ENCODE assay signal across 15 mouse cellular contexts in the genomic region with DNA sequence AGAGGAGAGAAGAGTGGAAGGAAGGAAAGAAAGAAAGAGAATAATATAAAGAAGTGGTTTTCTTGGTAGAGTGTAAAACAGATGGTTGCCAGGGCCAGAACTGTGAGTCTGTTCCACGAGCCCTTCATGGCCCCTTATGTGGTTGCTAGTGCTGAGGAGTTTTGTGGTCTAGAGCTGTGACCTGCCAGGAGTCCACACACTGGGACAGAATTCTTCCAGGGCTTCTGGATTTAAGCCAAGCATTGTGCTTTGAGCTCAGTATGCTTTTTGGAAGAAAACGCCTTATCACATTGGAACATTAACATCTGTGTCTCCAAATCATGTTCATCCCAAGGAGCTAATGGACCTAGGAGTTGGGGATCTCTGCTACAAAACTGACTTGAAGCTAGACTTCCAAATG.
DNase-seq lines count a peak whose midpoint lies in the region; ATAC-seq and TF ChIP-seq lines count a peak whose summit lies in the region.
"Had no signal": no experiment of that assay in that cellular context is flagged by ENCODE, and none has a peak within 500 bp of the region (broad histone marks: within the 10 kb centered on the region; RNA-seq: fewer than 3 reads in every experiment).

No protein-coding gene starts in this region.

- DNase-seq in hindbrain, embryonic 10.5 days (ENCODE audit: low spot score) = no peak
- DNase-seq in hindbrain, embryonic 14.5 days (ENCODE audit: low spot score) = no peak
- DNase-seq in midbrain, embryonic 14.5 days = peak; percentile 15
- DNase-seq in spleen, adult 18-20 months = no peak
- DNase-seq in cerebellum, adult 2 months = no peak
- DNase-seq: adrenal gland, postnatal 25 days; cerebellum, postnatal 14 days; lung, postnatal 10 days; thymus, adult 2 months had no signal

- no peak overlapping the region for H3K4me2 ChIP-seq in hindbrain, embryonic 14.5 days (replicated peaks)
- H3K4me2 ChIP-seq in midbrain, embryonic 14.5 days (ENCODE audit: low read length) = no peak overlapping the region
- no peak overlapping the region for H3K4me2 ChIP-seq in midbrain, embryonic 15.5 days
- no peak overlapping the region for H3K4me2 ChIP-seq in heart, embryonic 12.5 days

- H3K4me1 ChIP-seq in hindbrain, embryonic 10.5 days (replicated peaks) = no peaks in the 10 kb centered on the region; the same call in 1 of the 2 replicates
- H3K4me1 ChIP-seq in hindbrain, embryonic 14.5 days (replicated peaks; ENCODE audit: control insufficient read depth, insufficient read depth, low read length) = no peaks in the 10 kb centered on the region
- 0 out of 2 replicates have a peak, but pooled peaks cover 3% of the 10 kb centered on the region for H3K4me1 ChIP-seq in midbrain, embryonic 14.5 days (ENCODE audit: control insufficient read depth, insufficient read depth, low read length)
- no peaks in the 10 kb centered on the region for H3K4me1 ChIP-seq in midbrain, embryonic 15.5 days
- H3K4me1 ChIP-seq in heart, embryonic 12.5 days (replicated peaks) = peaks cover 16% of the 10 kb centered on the region
- H3K4me1 ChIP-seq in cerebellum, adult 2 months (ENCODE audit: control insufficient read depth, insufficient read depth, low read length) = no peaks in the 10 kb centered on the region

- ATAC-seq in hindbrain, embryonic 14.5 days (ENCODE audit: low FRiP score) = no peak
- no peak for ATAC-seq in midbrain, embryonic 14.5 days (ENCODE audit: low FRiP score, low TSS enrichment)
- no peak for ATAC-seq in midbrain, embryonic 15.5 days (replicated peaks)
- ATAC-seq in heart, embryonic 12.5 days (ENCODE audit: insufficient number of reproducible peaks, low FRiP score) = no peak
- ATAC-seq: CD4-positive, CD25-positive, alpha-beta regulatory T cell, adult 4 months; hindbrain, embryonic 16.5 days had no signal

- H3K4me3 ChIP-seq in hindbrain, embryonic 10.5 days = no peak overlapping the region
- H3K4me3 ChIP-seq in hindbrain, embryonic 14.5 days (replicated peaks; ENCODE audit: low read length) = no peak overlapping the region
- H3K4me3 ChIP-seq in midbrain, embryonic 14.5 days (replicated peaks; ENCODE audit: low read depth, low read length) = no peak overlapping the region
- no peak overlapping the region for H3K4me3 ChIP-seq in midbrain, embryonic 15.5 days
- H3K4me3 ChIP-seq in heart, embryonic 12.5 days = no peak overlapping the region
- no peak overlapping the region for H3K4me3 ChIP-seq in cerebellum, adult 2 months (replicated peaks; ENCODE audit: insufficient read depth, low read depth, low read length)
- H3K4me3 ChIP-seq: neural tube, embryonic 13.5 days had no signal

- H3K36me3 ChIP-seq in hindbrain, embryonic 10.5 days = no peaks in the 10 kb centered on the region
- H3K36me3 ChIP-seq in hindbrain, embryonic 14.5 days (replicated peaks; ENCODE audit: control insufficient read depth, insufficient read depth) = no peaks in the 10 kb centered on the region
- no peaks in the 10 kb centered on the region for H3K36me3 ChIP-seq in midbrain, embryonic 14.5 days (ENCODE audit: control insufficient read depth, insufficient read depth, low read length)
- no peaks in the 10 kb centered on the region for H3K36me3 ChIP-seq in midbrain, embryonic 15.5 days (replicated peaks)
- H3K36me3 ChIP-seq in heart, embryonic 12.5 days = no peaks in the 10 kb centered on the region
- H3K36me3 ChIP-seq: neural tube, embryonic 13.5 days had no signal

- 84% methylated on average over 2 of the region's 2 CpGs for WGBS in hindbrain, embryonic 10.5 days
- WGBS in hindbrain, embryonic 14.5 days = 54% methylated on average over 2 of the region's 2 CpGs
- WGBS in midbrain, embryonic 14.5 days = 68% methylated on average over 2 of the region's 2 CpGs
- 67% methylated on average over 2 of the region's 2 CpGs for WGBS in midbrain, embryonic 15.5 days
- WGBS in heart, embryonic 12.5 days = 58% methylated on average over 2 of the region's 2 CpGs
- 44% methylated on average over 2 of the region's 2 CpGs for WGBS in cerebellum, adult 2 months

- H3K9ac ChIP-seq in hindbrain, embryonic 14.5 days = no peak overlapping the region
- no peak overlapping the region for H3K9ac ChIP-seq in midbrain, embryonic 14.5 days (replicated peaks; ENCODE audit: low read length)
- no peak overlapping the region for H3K9ac ChIP-seq in midbrain, embryonic 15.5 days
- no peak overlapping the region for H3K9ac ChIP-seq in heart, embryonic 12.5 days
- H3K9ac ChIP-seq: liver, embryonic 14.5 days had no signal

- no peaks in the 10 kb centered on the region for H3K27me3 ChIP-seq in hindbrain, embryonic 10.5 days (ENCODE audit: insufficient read depth, poor library complexity, severe bottlenecking)
- no peaks in the 10 kb centered on the region for H3K27me3 ChIP-seq in hindbrain, embryonic 14.5 days (ENCODE audit: control insufficient read depth, insufficient read depth, low read length)
- H3K27me3 ChIP-seq in midbrain, embryonic 14.5 days (ENCODE audit: control insufficient read depth, insufficient read depth, low read length) = no peaks in the 10 kb centered on the region
- no peaks in the 10 kb centered on the region for H3K27me3 ChIP-seq in midbrain, embryonic 15.5 days (replicated peaks)
- no peaks in the 10 kb centered on the region for H3K27me3 ChIP-seq in heart, embryonic 12.5 days (replicated peaks)
- H3K27me3 ChIP-seq in cerebellum, adult 2 months (ENCODE audit: control insufficient read depth, insufficient read depth, low read length) = no peaks in the 10 kb centered on the region
- H3K27me3 ChIP-seq: neural tube, embryonic 13.5 days had no signal

- H3K9me3 ChIP-seq in hindbrain, embryonic 10.5 days = no peaks in the 10 kb centered on the region
- no peaks in the 10 kb centered on the region for H3K9me3 ChIP-seq in hindbrain, embryonic 14.5 days (ENCODE audit: control insufficient read depth, low read length)
- no peaks in the 10 kb centered on the region for H3K9me3 ChIP-seq in midbrain, embryonic 14.5 days (ENCODE audit: control insufficient read depth, low read length)
- H3K9me3 ChIP-seq in midbrain, embryonic 15.5 days = no peaks in the 10 kb centered on the region
- 0 out of 2 replicates have a peak, but pooled peaks cover 2% of the 10 kb centered on the region for H3K9me3 ChIP-seq in heart, embryonic 12.5 days (replicated peaks)
- H3K9me3 ChIP-seq: neural tube, embryonic 13.5 days had no signal

- 0 out of 2 replicates have a peak overlapping the region, but pooled peaks have one; percentile 69 for H3K27ac ChIP-seq in hindbrain, embryonic 10.5 days
- H3K27ac ChIP-seq in hindbrain, embryonic 14.5 days = no peak overlapping the region
- H3K27ac ChIP-seq in midbrain, embryonic 14.5 days (replicated peaks; ENCODE audit: low read depth, low read length) = no peak overlapping the region
- no peak overlapping the region for H3K27ac ChIP-seq in midbrain, embryonic 15.5 days
- peak overlapping the region; percentile 43; the same call in 1 of the 2 replicates for H3K27ac ChIP-seq in heart, embryonic 12.5 days (ENCODE audit: poor library complexity, severe bottlenecking)
- H3K27ac ChIP-seq in cerebellum, adult 2 months (ENCODE audit: insufficient read depth, low read length) = no peak overlapping the region
- H3K27ac ChIP-seq: liver, embryonic 14.5 days had no signal

- no peak for TF ChIP-seq CTCF in cerebellum, adult 2 months (IDR thresholded peaks at IDR 0.05; ENCODE audit: borderline replicate concordance, insufficient read depth, low read depth, low read length)

- TF ChIP-seq POLR2A in cerebellum, adult 2 months (IDR thresholded peaks at IDR 0.05; ENCODE audit: borderline replicate concordance, insufficient read depth, low read length) = no peak

Comparison
In these comparisons a context has a peak if more than half of its experiments do, and no peak if none do; other contexts are left out.
1. H3K27ac ChIP-seq: peak in hindbrain, embryonic 10.5 days (single experiment) and heart, embryonic 12.5 days (single experiment); none in hindbrain, embryonic 14.5 days (single experiment), midbrain, embryonic 14.5 days (single experiment), midbrain, embryonic 15.5 days (single experiment) and cerebellum, adult 2 months (single experiment).